Comparison of ENCODE assay signal across 11 mouse cellular contexts in genomic region chr17:35719616-35720339, GRCm38 (mm10). TPM values are rescaled to one million over a fixed set of nuclear protein-coding genes. Genes with fewer than 3 reads are reported as not detected.
DNase-seq lines count a peak whose midpoint lies in the region; ATAC-seq and TF ChIP-seq lines count a peak whose summit lies in the region.
"Had no signal": no experiment of that assay in that cellular context is flagged by ENCODE, and none has a peak within 500 bp of the region (broad histone marks: within the 10 kb centered on the region; RNA-seq: fewer than 3 reads in every experiment).

No protein-coding gene starts in this region.

- H3K4me1 ChIP-seq in forebrain, embryonic 10.5 days, result peaks cover 25% of the 10 kb centered on the region
- 0 out of 2 replicates have a peak, but pooled peaks cover 4% of the 10 kb centered on the region for H3K4me1 ChIP-seq in forebrain, embryonic 11.5 days (replicated peaks; ENCODE audit: control insufficient read depth, insufficient read depth, low read length)
- H3K4me1 ChIP-seq in lung, adult 2 months (ENCODE audit: control insufficient read depth, insufficient read depth, low read length), result no peaks in the 10 kb centered on the region
- H3K4me1 ChIP-seq in heart, postnatal 0 days (ENCODE audit: control insufficient read depth, insufficient read depth), result peaks cover 31% of the 10 kb centered on the region

- H3K4me3 ChIP-seq in forebrain, embryonic 10.5 days, result 0 out of 2 replicates have a peak overlapping the region, but pooled peaks have one; percentile 16
- H3K4me3 ChIP-seq in forebrain, embryonic 11.5 days (ENCODE audit: low read depth, low read length), result no peak overlapping the region
- no peak overlapping the region for H3K4me3 ChIP-seq in lung, adult 2 months (replicated peaks; ENCODE audit: extremely low read depth, low read depth, low read length)
- H3K4me3 ChIP-seq in heart, postnatal 0 days (ENCODE audit: low read depth, low read length), result no peak overlapping the region
- H3K4me3 ChIP-seq in myocyte, result no peak overlapping the region

- H3K27me3 ChIP-seq in forebrain, embryonic 10.5 days (ENCODE audit: poor library complexity, severe bottlenecking), result peaks cover 19% of the 10 kb centered on the region
- H3K27me3 ChIP-seq in forebrain, embryonic 11.5 days (ENCODE audit: control insufficient read depth, insufficient read depth, low read length), result no peaks in the 10 kb centered on the region
- H3K27me3 ChIP-seq in heart, postnatal 0 days (ENCODE audit: control insufficient read depth, insufficient read depth, low read length), result no peaks in the 10 kb centered on the region
- H3K27me3 ChIP-seq in myocyte (ENCODE audit: control insufficient read depth, insufficient read depth, insufficient read length), result no peaks in the 10 kb centered on the region

- H3K9me3 ChIP-seq in forebrain, embryonic 10.5 days, result peaks cover 9% of the 10 kb centered on the region; the same call in 1 of the 2 replicates
- H3K9me3 ChIP-seq in forebrain, embryonic 11.5 days (ENCODE audit: control insufficient read depth, low read length), result no peaks in the 10 kb centered on the region; the same call in 1 of the 2 replicates
- H3K9me3 ChIP-seq in heart, postnatal 0 days (replicated peaks; ENCODE audit: control insufficient read depth, low read length), result no peaks in the 10 kb centered on the region

- 70% methylated on average over 9 of the region's 9 CpGs for WGBS in forebrain, embryonic 10.5 days
- 74% methylated on average over 9 of the region's 9 CpGs for WGBS in forebrain, embryonic 11.5 days
- WGBS in lung, adult 2 months, result 45% methylated on average over 9 of the region's 9 CpGs
- WGBS in heart, postnatal 0 days, result 21% methylated on average over 9 of the region's 9 CpGs

- peak; percentile 24; the same call in 1 of the 2 replicates for TF ChIP-seq CTCF in lung, adult 2 months (IDR thresholded peaks at IDR 0.05; ENCODE audit: insufficient read depth, low read length)
- TF ChIP-seq CTCF in heart, postnatal 0 days (IDR thresholded peaks at IDR 0.05; ENCODE audit: low read depth), result peak; percentile 52

- no peak overlapping the region for H3K4me2 ChIP-seq in forebrain, embryonic 11.5 days (ENCODE audit: low read depth, low read length, severe bottlenecking)
- no peak overlapping the region for H3K4me2 ChIP-seq in heart, postnatal 0 days (ENCODE audit: low read depth, low read length)
- peak overlapping the region; percentile 28 for H3K4me2 ChIP-seq in myocyte (ENCODE audit: low read depth)

- H3ac ChIP-seq in myocyte (ENCODE audit: control insufficient read depth, insufficient read length), result no peak overlapping the region

- ATAC-seq in forebrain, embryonic 11.5 days (replicated peaks; ENCODE audit: low FRiP score), result no peak
- peak; percentile 86 for ATAC-seq in heart, postnatal 0 days (ENCODE audit: insufficient read depth, low read depth)
- no peak for ATAC-seq in megakaryocyte-erythroid progenitor cell, adult 5-6 weeks (replicated peaks; ENCODE audit: low FRiP score, low TSS enrichment, poor library complexity, severe bottlenecking)
- no peak for ATAC-seq in monocyte, adult 5-6 weeks (replicated peaks; ENCODE audit: insufficient number of reproducible peaks, low FRiP score, low TSS enrichment, poor library complexity, severe bottlenecking)

- H3K9ac ChIP-seq in forebrain, embryonic 11.5 days (ENCODE audit: low read length), result no peak overlapping the region
- H3K9ac ChIP-seq in heart, postnatal 0 days (replicated peaks; ENCODE audit: low read depth, low read length), result no peak overlapping the region

- peak; percentile 64 for TF ChIP-seq EP300 in heart, postnatal 0 days (IDR thresholded peaks at IDR 0.05; ENCODE audit: low read depth)

- TF ChIP-seq POLR2A in lung, adult 2 months (IDR thresholded peaks at IDR 0.05; ENCODE audit: borderline replicate concordance, extremely low read depth, low read depth, low read length), result no peak
- no peak for TF ChIP-seq POLR2A in myocyte (IDR thresholded peaks at IDR 0.05; ENCODE audit: insufficient read length, low read depth)

- no peaks in the 10 kb centered on the region for H3K79me2 ChIP-seq in myocyte (ENCODE audit: control insufficient read depth, insufficient read depth)

- no peak for DNase-seq in forebrain, embryonic 10.5 days (ENCODE audit: extremely low spot score, low spot score)
- DNase-seq in forebrain, embryonic 11.5 days (ENCODE audit: low spot score), result no peak
- no peak for DNase-seq in lung, adult 2 months
- DNase-seq in lung, postnatal 25 days (ENCODE audit: low spot score), result no peak
- DNase-seq in heart, postnatal 0 days (ENCODE audit: low spot score), result peak; percentile 83
- DNase-seq: adrenal gland, adult 2 months; thymus, adult 2 months had no signal

- peak overlapping the region; percentile 72; the same call in 1 of the 2 replicates for H3K27ac ChIP-seq in forebrain, embryonic 10.5 days
- H3K27ac ChIP-seq in forebrain, embryonic 11.5 days (ENCODE audit: low read depth, low read length), result no peak overlapping the region
- H3K27ac ChIP-seq in heart, postnatal 0 days (ENCODE audit: low read depth), result peak overlapping the region; percentile 92

- H3K36me3 ChIP-seq in forebrain, embryonic 10.5 days (replicated peaks), result no peaks in the 10 kb centered on the region
- H3K36me3 ChIP-seq in forebrain, embryonic 11.5 days (ENCODE audit: control insufficient read depth, insufficient read depth, low read length), result no peaks in the 10 kb centered on the region
- H3K36me3 ChIP-seq in heart, postnatal 0 days (replicated peaks; ENCODE audit: control insufficient read depth, insufficient read depth, low read length), result no peaks in the 10 kb centered on the region
- no peaks in the 10 kb centered on the region for H3K36me3 ChIP-seq in myocyte (ENCODE audit: control insufficient read depth, insufficient read depth)

TF ChIP-seq in myocyte, 11 proteins besides CTCF, POLR2A, EP300 and RAD21:
- TF ChIP-seq SRF (IDR thresholded peaks at IDR 0.05; ENCODE audit: control insufficient read depth, insufficient read length, low read depth), result peak; percentile 65
- TF ChIP-seq TCF12 (IDR thresholded peaks at IDR 0.05; ENCODE audit: insufficient read depth, poor library complexity, severe bottlenecking), result peak; percentile 67
- TF ChIP-seq CEBPB (IDR thresholded peaks at IDR 0.05; ENCODE audit: insufficient read depth, poor library complexity, severe bottlenecking), result no peak
- TF ChIP-seq MYOG (IDR thresholded peaks at IDR 0.05; ENCODE audit: control insufficient read depth in 1 of 3, insufficient read depth in 1 of 3, insufficient read length in 2 of 3, low read depth in 2 of 3), result peak in 2 of 3 experiments; percentile 75 to 93
- TF ChIP-seq MYOD1 (IDR thresholded peaks at IDR 0.05; ENCODE audit: control insufficient read depth in 1 of 3, insufficient read length in 2 of 3, low read depth in 2 of 3), result peak; percentile 14 to 83 (median 68)

RNA-seq across cellular contexts. Expression of gene Ddr1, which starts 15.4 kb away (rescaled TPM):
- polyA plus RNA-seq in forebrain, embryonic 10.5 days (2016; fragmentation: Nextera tagmentation; extraction: Ambion mirVana), result 105 and 112 TPM in 2 replicates
- polyA plus RNA-seq in forebrain, embryonic 11.5 days (2014; fragmentation: Nextera tagmentation; extraction: Ambion mirVana), result 130 and 144 TPM in 2 replicates
- 63.9 and 66.2 TPM in 2 replicates for polyA plus RNA-seq in lung, adult 2 months (2012; rRNA removed)
- total RNA-seq in heart, postnatal 0 days (2014; rRNA removed; ENCODE audit: low replicate concordance), result 105 and 206 TPM in 2 replicates
- polyA plus RNA-seq in heart, postnatal 0 days (2015; fragmentation: Nextera tagmentation; extraction: Ambion mirVana), result 63.9 and 71.8 TPM in 2 replicates
- 65.6 TPM for polyA plus RNA-seq in myocyte (2012; fragmentation: generic; extraction: Trizol)
- total RNA-seq in megakaryocyte-erythroid progenitor cell, adult 5-6 weeks (2014; fragmentation: Nextera tagmentation), result not detected in 2 replicates
- not detected in 2 replicates for total RNA-seq in megakaryocyte-erythroid progenitor cell, adult 5-6 weeks (2017)
- total RNA-seq in monocyte, adult 5-6 weeks (2017), result 0.67 to 1.2 TPM in 2 of 3 replicates, not detected in the other
- total RNA-seq: hematopoietic stem cell, adult 5-6 weeks had no signal

RNA-seq across cellular contexts. Expression of gene Gtf2h4, which starts 46.2 kb away (rescaled TPM):
- 59.3 and 62.3 TPM in 2 replicates for polyA plus RNA-seq in forebrain, embryonic 10.5 days (2016; fragmentation: Nextera tagmentation; extraction: Ambion mirVana)
- polyA plus RNA-seq in forebrain, embryonic 11.5 days (2014; fragmentation: Nextera tagmentation; extraction: Ambion mirVana), result 41.2 and 47.4 TPM in 2 replicates
- 21.3 and 22.5 TPM in 2 replicates for polyA plus RNA-seq in lung, adult 2 months (2012; rRNA removed)
- 21.0 and 24.2 TPM in 2 replicates for total RNA-seq in heart, postnatal 0 days (2014; rRNA removed; ENCODE audit: low replicate concordance)
- 18.0 and 21.2 TPM in 2 replicates for polyA plus RNA-seq in heart, postnatal 0 days (2015; fragmentation: Nextera tagmentation; extraction: Ambion mirVana)
- 27.4 TPM for polyA plus RNA-seq in myocyte (2012; fragmentation: generic; extraction: Trizol)
- 30.3 and 52.4 TPM in 2 replicates for total RNA-seq in megakaryocyte-erythroid progenitor cell, adult 5-6 weeks (2014; fragmentation: Nextera tagmentation)
- total RNA-seq in megakaryocyte-erythroid progenitor cell, adult 5-6 weeks (2017), result 35.0 and 40.6 TPM in 2 replicates
- 10.9 to 22.5 TPM (median 13.5 TPM) in 3 replicates for total RNA-seq in monocyte, adult 5-6 weeks (2017)

RNA-seq across cellular contexts. Expression of gene Vars2, which starts 52.4 kb away (rescaled TPM):
- 19.3 and 20.2 TPM in 2 replicates for polyA plus RNA-seq in forebrain, embryonic 10.5 days (2016; fragmentation: Nextera tagmentation; extraction: Ambion mirVana)
- polyA plus RNA-seq in forebrain, embryonic 11.5 days (2014; fragmentation: Nextera tagmentation; extraction: Ambion mirVana), result 16.2 and 19.5 TPM in 2 replicates
- polyA plus RNA-seq in lung, adult 2 months (2012; rRNA removed), result 44.0 and 46.6 TPM in 2 replicates
- total RNA-seq in heart, postnatal 0 days (2014; rRNA removed; ENCODE audit: low replicate concordance), result 25.5 and 59.8 TPM in 2 replicates
- 9.4 and 9.8 TPM in 2 replicates for polyA plus RNA-seq in heart, postnatal 0 days (2015; fragmentation: Nextera tagmentation; extraction: Ambion mirVana)
- polyA plus RNA-seq in myocyte (2012; fragmentation: generic; extraction: Trizol), result 13.7 TPM
- total RNA-seq in megakaryocyte-erythroid progenitor cell, adult 5-6 weeks (2014; fragmentation: Nextera tagmentation), result 32.5 and 44.2 TPM in 2 replicates
- total RNA-seq in megakaryocyte-erythroid progenitor cell, adult 5-6 weeks (2017), result 8.3 and 19.1 TPM in 2 replicates
- total RNA-seq in monocyte, adult 5-6 weeks (2017), result 7.4 to 13.8 TPM (median 11.3 TPM) in 3 replicates
